Mouse (Mus musculus) liver, postnatal 0 days (tissue): ENCODE results near the gene Mapre3. TPM values are rescaled to one million over a fixed set of nuclear protein-coding genes. Genes with fewer than 3 reads are reported as not detected.
A peak's percentile ranks its signal among the peaks of the same experiment; 100 is the strongest.

Experiments used
- ATAC-seq: fragments of 200-750 bp; cut with Nextera tagmentation; 2 replicates; pipeline ENCODE4 v1.8.0; 2017; ENCODE audit warnings: mild to moderate bottlenecking, moderate library complexity
- DNase-seq: peaks from one replicate; pipeline ENCODE4 v3.0.0-alpha.2; 2016
- H3K27ac ChIP-seq: fragments of 300-500 bp; sonication (generic); 2 replicates; pipeline ENCODE4 v1.5.1; 2014; ENCODE audit warnings: antibody characterized with exemption, moderate library complexity, mild to moderate bottlenecking, low read depth
- H3K27me3 ChIP-seq: fragments of 300-500 bp; sonication (generic); 2 replicates; pipeline ENCODE4 v1.6.1; 2014; ENCODE audit warnings: low read length, control low read depth, mixed read lengths; ENCODE audit not compliant: insufficient read depth
- H3K36me3 ChIP-seq: fragments of 300-500 bp; sonication (generic); replicated peaks from 2 replicates; pipeline ENCODE4 v1.6.1; 2014; ENCODE audit warnings: mild to moderate bottlenecking, control low read depth, low read length, moderate library complexity, mixed read lengths; ENCODE audit not compliant: insufficient read depth
- H3K4me1 ChIP-seq: fragments of 300-500 bp; sonication (generic); 2 replicates; pipeline ENCODE4 v1.6.1; 2014; ENCODE audit warnings: antibody characterized with exemption, mild to moderate bottlenecking, control low read depth; ENCODE audit not compliant: insufficient read depth
- H3K4me2 ChIP-seq: fragments of 300-500 bp; sonication (generic); 2 replicates; pipeline ENCODE4 v1.6.1; 2014; ENCODE audit warnings: low read depth, mild to moderate bottlenecking, low read length, moderate library complexity, mixed read lengths
- H3K4me3 ChIP-seq: fragments of 300-500 bp; sonication (generic); 2 replicates; pipeline ENCODE4 v1.5.1; 2014; ENCODE audit warnings: low read depth, low read length
- H3K9ac ChIP-seq: fragments of 300-500 bp; sonication (generic); replicated peaks from 2 replicates; pipeline ENCODE4 v1.6.1; 2014; ENCODE audit warnings: mild to moderate bottlenecking, moderate library complexity
- H3K9me3 ChIP-seq: fragments of 300-500 bp; sonication (generic); 2 replicates; pipeline ENCODE4 v1.6.1; 2016; ENCODE audit warnings: mild to moderate bottlenecking, control low read depth, low read length, mixed read lengths
- CTCF ChIP-seq: sonication (generic); IDR thresholded peaks from 2 replicates; pipeline ENCODE4 v1.5.1; 2016; ENCODE audit warnings: antibody characterized with exemption, low read depth
- EP300 ChIP-seq: IDR thresholded peaks from 2 replicates; pipeline ENCODE4 v1.6.1; 2016; ENCODE audit warnings: antibody characterized with exemption, low read depth, mild to moderate bottlenecking
- WGBS: fragments of 180-500 bp; shearing (Covaris S2); extraction: QIAGEN DNeasy Blood & Tissue Kit; methylation state at CpG from one replicate; pipeline ENCODE4 v1.1.7; 2014; ENCODE audit not compliant: insufficient replicate concordance; 5-methylcytosine and 5-hydroxymethylcytosine counted together
- polyA plus RNA-seq: library from polyadenylated mRNA; unstranded; fragments of >200 nt; fragmentation: Nextera tagmentation; extraction: Ambion mirVana; gene quantifications from 2 replicates; pipeline ENCODE4 v1.2.1, GENCODE M21; 2015

Mapre3 gene
- polyA plus RNA-seq, 1 experiment from 2014 or later: 7.4 TPM

GRCm38 (mm10) chr5:30853522-30853921 is 39.1 kb downstream of the Mapre3 start:
- no peak overlapping the region for H3K27ac ChIP-seq
- H3K9me3 ChIP-seq: no peaks in the 10 kb centered on the region
- no peak overlapping the region for H3K4me3 ChIP-seq
- H3K27me3 ChIP-seq: no peaks in the 10 kb centered on the region
- no peak overlapping the region for H3K9ac ChIP-seq
- no peaks in the 10 kb centered on the region for H3K36me3 ChIP-seq
- no peak for ATAC-seq
- WGBS: 87% methylated on average over 3 of the region's 4 CpGs
- no peak for DNase-seq
- TF ChIP-seq EP300: no peak
- TF ChIP-seq CTCF: no peak
- H3K4me2 ChIP-seq: no peak overlapping the region
- H3K4me1 ChIP-seq: peaks cover 8% of the 10 kb centered on the region

GRCm38 (mm10) chr5:30855674-30856073 is 41.2 kb downstream of the Mapre3 start:
- Histone ChIP-seq H3K4me3 (no peak overlapping the region), H3K9me3 (no peaks in the 10 kb centered on the region), H3K4me1 (no peaks in the 10 kb centered on the region), H3K9ac (no peak overlapping the region), H3K4me2 (no peak overlapping the region), H3K36me3 (no peaks in the 10 kb centered on the region), H3K27me3 (no peaks in the 10 kb centered on the region), H3K27ac (no peak overlapping the region)
- TF ChIP-seq EP300 (no peak), CTCF (peak; percentile 54)
- ATAC-seq: peak; percentile 36; the same call in 1 of the 2 replicates
- 44% methylated on average over 3 of the region's 3 CpGs for WGBS
- peak; percentile 24 for DNase-seq

DNA sequence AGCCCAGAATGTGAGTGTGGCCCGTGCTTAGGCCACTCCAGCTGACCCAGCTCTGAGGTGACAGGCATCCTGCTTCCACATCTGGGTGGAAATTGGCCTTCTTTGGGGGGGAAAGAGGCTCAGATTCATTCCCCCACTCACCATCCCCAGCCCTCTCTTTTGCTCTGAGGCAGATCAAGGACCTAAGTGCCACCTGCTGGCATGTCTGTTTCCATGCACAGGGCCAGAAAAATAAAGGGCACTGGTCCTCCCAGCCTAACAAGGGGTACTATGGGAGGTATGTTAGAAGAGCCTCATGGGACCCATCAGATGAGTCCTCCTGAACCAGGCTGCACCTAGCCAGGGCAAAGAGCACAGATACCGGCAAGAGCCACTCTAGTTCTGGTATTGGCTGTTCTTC is 41.7 kb downstream of the Mapre3 start:
- TF ChIP-seq EP300: no peak
- peak; percentile 52 for TF ChIP-seq CTCF
- Histone ChIP-seq H3K4me2 (no peak overlapping the region), H3K9me3 (no peaks in the 10 kb centered on the region), H3K9ac (no peak overlapping the region), H3K4me1 (no peaks in the 10 kb centered on the region), H3K4me3 (no peak overlapping the region), H3K36me3 (no peaks in the 10 kb centered on the region), H3K27me3 (no peaks in the 10 kb centered on the region), H3K27ac (no peak overlapping the region)
- 75% methylated on average over 2 of the region's 2 CpGs for WGBS
- ATAC-seq (no peak), DNase-seq (peak; percentile 15)

- H3K4me1 ChIP-seq: 0 out of 2 replicates have a peak, but pooled peaks cover under 1% of the 10 kb centered on the region
- WGBS: 36% methylated on average over 4 of the region's 4 CpGs
- H3K36me3 ChIP-seq: no peaks in the 10 kb centered on the region
- no peaks in the 10 kb centered on the region for H3K9me3 ChIP-seq
- TF ChIP-seq EP300 (no peak), CTCF (peak; percentile 53)
- H3K27ac ChIP-seq: no peak overlapping the region
- no peak overlapping the region for H3K4me2 ChIP-seq
- ATAC-seq: peak; percentile 31; the same call in 1 of the 2 replicates
- no peak overlapping the region for H3K9ac ChIP-seq
- no peaks in the 10 kb centered on the region for H3K27me3 ChIP-seq
- H3K4me3 ChIP-seq: no peak overlapping the region
- no peak for DNase-seq
Observed at GRCm38 (mm10) chr5:30863852-30864251, 49.4 kb downstream of the Mapre3 start.

DNA sequence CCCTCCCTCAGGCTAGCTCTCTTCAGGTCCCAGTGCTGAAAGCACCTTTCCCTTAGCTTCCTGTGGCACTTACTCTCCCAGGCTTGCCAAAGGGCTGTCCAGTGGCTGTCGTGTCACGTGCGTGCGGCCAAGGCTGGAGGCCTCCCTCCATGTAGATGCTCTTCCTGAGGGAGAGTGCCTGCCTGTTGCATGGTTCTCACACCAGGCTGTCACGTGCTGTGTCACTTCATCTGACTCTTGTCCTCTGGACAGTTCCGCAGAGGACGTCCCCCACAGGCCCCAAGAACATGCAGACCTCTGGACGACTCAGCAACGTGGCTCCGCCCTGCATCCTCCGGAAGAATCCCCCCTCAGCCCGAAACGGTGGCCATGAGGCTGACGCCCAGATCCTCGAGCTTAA is 49.9 kb downstream of the Mapre3 start:
- Histone ChIP-seq H3K9me3 (no peaks in the 10 kb centered on the region), H3K4me2 (no peak overlapping the region), H3K9ac (no peak overlapping the region), H3K4me3 (no peak overlapping the region), H3K27me3 (no peaks in the 10 kb centered on the region), H3K4me1 (0 out of 2 replicates have a peak, but pooled peaks cover 5% of the 10 kb centered on the region), H3K36me3 (no peaks in the 10 kb centered on the region), H3K27ac (no peak overlapping the region)
- 54% methylated on average over 15 of the region's 15 CpGs for WGBS
- ATAC-seq (no peak), DNase-seq (no peak)
- TF ChIP-seq CTCF: no peak
- no peak for TF ChIP-seq EP300

- peak; percentile 26 for DNase-seq
- no peak for TF ChIP-seq EP300
- Histone ChIP-seq H3K9ac (no peak overlapping the region), H3K27ac (peak overlapping the region; percentile 29; the same call in 1 of the 2 replicates), H3K36me3 (peaks cover 9% of the 10 kb centered on the region), H3K27me3 (no peaks in the 10 kb centered on the region), H3K4me3 (no peak overlapping the region), H3K9me3 (no peaks in the 10 kb centered on the region), H3K4me1 (peaks cover 11% of the 10 kb centered on the region; the same call in 1 of the 2 replicates), H3K4me2 (no peak overlapping the region)
- WGBS: 47% methylated on average over 3 of the region's 3 CpGs
- no peak for ATAC-seq
Observed at GRCm38 (mm10) chr5:30866871-30867270, 52.4 kb downstream of the Mapre3 start.

DNA sequence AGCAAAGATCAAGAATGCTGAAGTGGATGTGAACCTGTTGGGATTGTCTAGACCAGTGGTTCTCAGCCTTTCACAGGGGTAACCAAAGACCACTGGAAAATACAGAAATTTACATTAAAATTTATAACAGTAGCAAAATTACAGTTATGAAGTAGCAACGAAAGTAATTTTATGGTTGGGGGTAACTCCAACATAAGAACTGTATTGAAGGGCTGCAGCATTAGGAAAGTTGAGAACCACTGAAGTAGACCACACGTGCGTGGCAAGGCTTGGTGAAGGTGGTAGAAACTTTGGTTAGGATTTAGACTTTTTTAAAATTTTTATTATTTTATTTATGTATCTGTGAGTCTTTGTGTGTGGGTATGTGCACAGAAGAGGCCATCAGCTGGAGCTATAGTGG is 53.3 kb downstream of the Mapre3 start, which contains the start of gene Tmem214:
Gene Tmem214 (plus strand): TSS at position 301 of the 400 bp plus-strand sequence.
- no peak for DNase-seq
- Histone ChIP-seq H3K4me2 (no peak within 1 kb of the TSS), H3K9ac (no peak within 1 kb of the TSS), H3K9me3 (no peaks in the 10 kb centered on the region), H3K4me3 (no peak within 1 kb of the TSS), H3K27me3 (no peaks in the 10 kb centered on the region), H3K36me3 (peaks cover 17% of the 10 kb centered on the region), H3K4me1 (peaks cover 11% of the 10 kb centered on the region; the same call in 1 of the 2 replicates), H3K27ac (0 out of 2 replicates have a peak within 1 kb of the TSS, but pooled peaks have one; percentile 29)
- no peak for TF ChIP-seq EP300
- no peak for TF ChIP-seq CTCF
- WGBS: 84% methylated on average over 3 of the region's 3 CpGs
- ATAC-seq: no peak
